Mouse (Mus musculus) forelimb bud, embryonic 11.5 days (tissue): ENCODE results near the gene Hrh1.
"Not testable (repeated sequence)": the region's sequence is repeated elsewhere in the genome, so short reads cannot be mapped to it uniquely, and the experiment has no call there.

Experiments
- DNase-seq: peaks from one replicate; pipeline ENCODE4 v3.0.0-alpha.2; 2012; ENCODE audit warnings: low read depth, low spot score

The Hrh1 gene

GRCm38 (mm10) chr6:114461536-114461935 lies 63.8 kb downstream of the Hrh1 start:
- DNase-seq = peak; percentile 10

GRCm38 (mm10) chr6:114462747-114463146 lies 65.0 kb downstream of the Hrh1 start:
- DNase-seq = peak; percentile 52

- DNase-seq = no peak
Observed at GRCm38 (mm10) chr6:114473541-114473940, 75.8 kb downstream of the Hrh1 start.

- no peak for DNase-seq
Observed at GRCm38 (mm10) chr6:114474059-114474458, 76.3 kb downstream of the Hrh1 start.

- DNase-seq = no peak
Observed at GRCm38 (mm10) chr6:114474911-114475310, 77.2 kb downstream of the Hrh1 start.

GRCm38 (mm10) chr6:114478771-114479170 lies 81.0 kb downstream of the Hrh1 start:
- no peak for DNase-seq

- DNase-seq = no peak
Observed at GRCm38 (mm10) chr6:114479644-114480410, 82.1 kb downstream of the Hrh1 start.

GRCm38 (mm10) chr6:114489371-114489770 lies 91.6 kb downstream of the Hrh1 start:
- DNase-seq = no peak

GRCm38 (mm10) chr6:114492588-114492987 lies 94.9 kb downstream of the Hrh1 start:
- not testable (repeated sequence) for DNase-seq

GRCm38 (mm10) chr6:114494987-114495386 lies 97.3 kb downstream of the Hrh1 start:
- DNase-seq = not testable (repeated sequence)

GRCm38 (mm10) chr6:114514038-114514437 lies 116.3 kb downstream of the Hrh1 start:
- DNase-seq = not testable (repeated sequence)

- DNase-seq = not testable (repeated sequence)
Observed at GRCm38 (mm10) chr6:114528709-114529108, 131.0 kb downstream of the Hrh1 start.
